Mouse (Mus musculus): ENCODE results near the gene Naxd. TPM values are rescaled to one million over a fixed set of nuclear protein-coding genes. Genes with fewer than 3 reads are reported as not detected.

The Naxd gene
- polyA plus RNA-seq, 1 experiment from 2014 or later: 40.4 TPM

DNA sequence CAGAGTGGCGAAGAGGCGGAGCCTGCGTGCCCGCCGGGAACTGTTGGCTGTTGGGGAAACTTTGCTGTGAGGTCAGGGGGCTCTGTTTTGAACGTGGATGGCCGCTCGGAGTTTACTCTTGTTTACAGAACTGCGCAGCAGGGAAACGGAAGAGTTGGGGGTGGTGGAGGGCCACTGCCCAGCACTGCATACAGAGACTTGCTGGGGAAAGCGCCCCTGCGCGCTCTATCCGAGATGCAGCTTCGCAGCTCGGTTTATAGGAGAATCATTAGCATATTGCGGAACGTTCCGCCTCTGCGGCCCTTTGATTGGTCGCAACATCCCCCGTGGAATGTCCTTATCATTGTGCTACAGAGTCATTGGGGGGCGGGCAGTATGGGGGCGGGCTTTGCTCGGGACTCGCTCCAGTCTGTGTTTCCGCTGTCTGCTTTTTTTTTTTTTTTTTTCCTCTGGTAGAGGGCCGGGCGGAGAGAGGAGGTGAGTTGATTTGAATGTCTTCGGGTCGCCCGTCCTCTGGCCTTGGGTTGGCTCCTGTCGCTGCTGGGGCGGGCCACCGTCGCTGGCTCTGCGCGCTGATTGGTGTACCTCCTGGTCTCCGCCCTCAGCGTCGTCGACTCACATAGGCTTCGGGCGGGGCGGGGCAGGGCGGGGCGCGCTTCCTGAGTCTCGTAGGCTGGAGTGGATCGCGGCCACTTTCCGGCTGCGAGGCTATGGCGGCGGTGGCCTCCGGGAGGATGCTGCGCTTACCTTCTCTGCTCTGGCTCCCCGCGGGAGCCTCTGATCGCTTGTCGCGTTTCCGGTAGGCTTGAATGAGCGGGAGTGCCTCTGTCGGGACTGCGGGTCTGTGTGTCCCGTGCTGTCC, 60.7 kb downstream of the Naxd start:
- ATAC-seq (ENCODE audit: low read depth): peak; percentile 83

DNA sequence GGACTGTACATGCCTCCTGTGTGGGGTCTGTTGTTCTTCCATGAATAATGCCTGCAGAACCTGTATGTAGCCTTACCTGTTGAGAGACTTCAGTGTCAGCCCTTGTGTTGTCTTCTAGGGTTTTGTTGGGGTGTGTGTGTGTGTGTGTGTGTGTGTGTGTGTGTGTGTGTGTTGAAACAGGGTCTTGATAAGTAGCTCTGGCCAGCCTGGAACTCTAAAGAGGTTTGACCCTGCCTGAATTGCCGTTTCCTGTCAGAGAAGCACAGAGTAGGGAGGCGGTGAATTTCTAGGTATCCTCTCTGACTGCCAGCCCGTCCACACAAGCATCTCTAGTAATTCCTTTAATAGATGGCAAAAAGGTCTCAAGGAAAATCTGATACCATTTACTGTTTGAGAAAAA, 62.2 kb downstream of the Naxd start:
- Histone ChIP-seq H3K4me1 (replicated peaks) (peaks cover 27% of the 10 kb centered on the region), H3K27me3 (no peaks in the 10 kb centered on the region), H3K36me3 (peaks cover 38% of the 10 kb centered on the region), H3K4me3 (replicated peaks) (peak overlapping the region; percentile 92), H3K27ac (no peak overlapping the region), H3K9ac (peak overlapping the region; percentile 85), H3K4me2 (peak overlapping the region; percentile 78), H3K9me3 (replicated peaks) (no peaks in the 10 kb centered on the region)
- ATAC-seq (ENCODE audit: low read depth) (no peak), DNase-seq (no peak)
- WGBS (ENCODE audit: insufficient replicate concordance): 65% methylated on average over 3 of the region's 3 CpGs

More for the DNA sequence above, 60.7 kb downstream of the Naxd start:
- DNase-seq: peak; percentile 94
- H3K27ac ChIP-seq: peak overlapping the region; percentile 99
- peaks cover 24% of the 10 kb centered on the region for H3K36me3 ChIP-seq
- peaks cover 39% of the 10 kb centered on the region for H3K4me1 ChIP-seq (replicated peaks)
- under 1% methylated on average over 67 of the region's 67 CpGs for WGBS (ENCODE audit: insufficient replicate concordance)
- H3K9ac ChIP-seq: peak overlapping the region; percentile 96
- H3K9me3 ChIP-seq (replicated peaks): no peaks in the 10 kb centered on the region
- H3K4me3 ChIP-seq (replicated peaks): peak overlapping the region; percentile 92
- H3K4me2 ChIP-seq: peak overlapping the region; percentile 98
- H3K27me3 ChIP-seq: no peaks in the 10 kb centered on the region

DNA sequence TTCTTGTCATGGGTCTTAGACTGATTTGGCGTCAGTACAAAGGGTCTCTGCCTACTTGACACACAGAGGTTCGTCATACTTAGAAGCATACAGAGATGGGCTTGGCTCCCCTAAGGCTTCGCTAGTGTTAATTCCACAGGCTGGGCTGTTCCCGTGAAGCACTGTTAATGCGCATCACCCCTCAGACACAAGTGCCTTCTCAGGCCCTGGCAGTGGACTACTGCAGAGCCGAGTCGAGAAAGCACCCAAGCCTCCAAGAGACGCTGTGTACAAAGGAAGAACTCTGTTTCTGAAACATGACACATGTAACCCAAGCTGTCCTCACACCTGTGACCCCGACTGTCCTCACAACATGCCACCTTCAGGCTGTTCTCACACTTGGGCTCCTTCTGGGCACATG, 62.9 kb downstream of the Naxd start:
- Histone ChIP-seq H3K4me1 (replicated peaks) (peaks cover 22% of the 10 kb centered on the region), H3K4me2 (no peak overlapping the region), H3K27ac (no peak overlapping the region), H3K4me3 (replicated peaks) (no peak overlapping the region), H3K36me3 (peaks cover 44% of the 10 kb centered on the region), H3K27me3 (no peaks in the 10 kb centered on the region), H3K9ac (peak overlapping the region; percentile 85; the same call in 1 of the 2 replicates), H3K9me3 (replicated peaks) (no peaks in the 10 kb centered on the region)
- WGBS (ENCODE audit: insufficient replicate concordance): 83% methylated on average over 9 of the region's 9 CpGs
- no peak for ATAC-seq (ENCODE audit: low read depth)
- no peak for DNase-seq

DNA sequence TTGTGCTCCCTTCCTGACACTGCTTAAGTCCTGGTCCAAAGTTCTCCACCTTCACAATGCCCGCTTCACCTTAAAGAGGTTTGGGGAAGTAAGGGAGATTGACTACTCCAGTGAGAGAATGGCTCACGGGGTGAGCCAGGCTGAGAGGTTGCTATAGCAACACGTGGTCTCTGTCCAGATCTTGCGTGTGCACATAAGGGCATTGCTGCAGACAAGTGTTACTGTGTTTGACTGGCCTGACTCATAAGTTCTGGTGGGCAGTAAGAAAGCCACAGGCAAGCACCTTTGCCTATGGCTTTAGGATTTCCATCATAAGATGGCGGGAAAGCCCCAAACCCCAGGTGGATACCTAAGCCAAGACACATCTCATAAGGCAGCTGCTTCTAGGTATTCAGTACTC, 66.9 kb downstream of the Naxd start:
- ATAC-seq (ENCODE audit: low read depth) (no peak), DNase-seq (no peak)
- H3K9me3 ChIP-seq (replicated peaks): no peaks in the 10 kb centered on the region
- peaks cover 13% of the 10 kb centered on the region for H3K4me1 ChIP-seq (replicated peaks)
- WGBS (ENCODE audit: insufficient replicate concordance): 65% methylated on average over 5 of the region's 5 CpGs
- H3K4me2 ChIP-seq: no peak overlapping the region
- no peak overlapping the region for H3K4me3 ChIP-seq (replicated peaks)
- peaks cover 59% of the 10 kb centered on the region for H3K36me3 ChIP-seq
- H3K27ac ChIP-seq: no peak overlapping the region
- no peaks in the 10 kb centered on the region for H3K27me3 ChIP-seq
- H3K9ac ChIP-seq: no peak overlapping the region

Other genes with a start within 250 kb of the Naxd start
- gene Col4a2, start 184.7 kb upstream of the Naxd start, polyA plus RNA-seq (2015; fragmentation: Nextera tagmentation; extraction: Ambion mirVana): 5.4 and 6.0 TPM in 2 replicates
- 14.3 and 18.2 TPM in 2 replicates for gene Col4a1, start 184.7 kb upstream of the Naxd start, polyA plus RNA-seq (2015; fragmentation: Nextera tagmentation; extraction: Ambion mirVana)
- 3.1 and 3.5 TPM in 2 replicates for gene Rab20, start 18.8 kb upstream of the Naxd start, polyA plus RNA-seq (2015; fragmentation: Nextera tagmentation; extraction: Ambion mirVana)
- gene Cars2, start 53.3 kb downstream of the Naxd start, polyA plus RNA-seq (2015; fragmentation: Nextera tagmentation; extraction: Ambion mirVana): 17.9 and 19.4 TPM in 2 replicates
- 16.3 and 16.5 TPM in 2 replicates for gene Ing1, start 58.1 kb downstream of the Naxd start, polyA plus RNA-seq (2015; fragmentation: Nextera tagmentation; extraction: Ambion mirVana)
- 30.7 and 37.0 TPM in 2 replicates for gene Ankrd10, start 138.3 kb downstream of the Naxd start, polyA plus RNA-seq (2015; fragmentation: Nextera tagmentation; extraction: Ambion mirVana)
- not detected in 2 replicates for gene 1700016D06Rik, start 203.6 kb downstream of the Naxd start, polyA plus RNA-seq (2015; fragmentation: Nextera tagmentation; extraction: Ambion mirVana)
- gene Arhgef7, start 230.2 kb downstream of the Naxd start, polyA plus RNA-seq (2015; fragmentation: Nextera tagmentation; extraction: Ambion mirVana): 9.4 and 11.5 TPM in 2 replicates

Data from liver, embryonic 13.5 days (tissue).